Mouse (Mus musculus) myocyte (in vitro differentiated cells): ENCODE results near the gene Fcrl5. TPM values are rescaled to one million over a fixed set of nuclear protein-coding genes. Genes with fewer than 3 reads are reported as not detected.

Source experiments
- H3K27me3 ChIP-seq: one replicate; pipeline ENCODE4 v1.6.1; 2011; ENCODE audit not compliant: control insufficient read depth, insufficient read depth, insufficient read length
- H3K36me3 ChIP-seq: one replicate; pipeline ENCODE4 v1.6.1; 2011; ENCODE audit not compliant: control insufficient read depth, insufficient read depth
- H3K4me2 ChIP-seq: one replicate; pipeline ENCODE4 v1.6.1; 2011; ENCODE audit warnings: low read depth, control low read depth
- H3K4me3 ChIP-seq: one replicate; pipeline ENCODE4 v1.5.1; 2011; ENCODE audit warnings: mild to moderate bottlenecking, control low read depth, moderate library complexity
- H3K79me2 ChIP-seq: one replicate; pipeline ENCODE4 v1.6.1; 2011; ENCODE audit not compliant: control insufficient read depth, insufficient read depth
- H3ac ChIP-seq: one replicate; pipeline ENCODE4 v1.6.1; 2011; ENCODE audit not compliant: control insufficient read depth, insufficient read length
- CEBPB ChIP-seq: IDR thresholded peaks from 2 replicates; pipeline ENCODE4 v1.6.1; 2011; ENCODE audit warnings: mild to moderate bottlenecking, moderate library complexity; ENCODE audit not compliant: poor library complexity, insufficient read depth, severe bottlenecking
- E2F4 ChIP-seq: IDR thresholded peaks from one replicate; pipeline ENCODE4 v1.6.1; 2011; ENCODE audit warnings: mild to moderate bottlenecking, control low read depth, moderate library complexity; ENCODE audit not compliant: insufficient read depth
- MAX ChIP-seq: IDR thresholded peaks from one replicate; pipeline ENCODE4 v1.6.1; 2011; ENCODE audit warnings: low read depth, mild to moderate bottlenecking, control low read depth
- MYOD1 ChIP-seq, 3 experiments: IDR thresholded peaks; one replicate each; pipeline ENCODE4 v1.6.1; 2011; ENCODE audit warnings: control low read depth in 2 of 3, low read depth in 2 of 3, mild to moderate bottlenecking in 2 of 3, moderate library complexity in 1 of 3; ENCODE audit not compliant: insufficient read length in 2 of 3, control insufficient read depth in 1 of 3
- MYOG ChIP-seq, 3 experiments: IDR thresholded peaks; one replicate each; pipeline ENCODE4 v1.6.1; 2011; ENCODE audit warnings: control low read depth in 2 of 3, low read depth in 2 of 3, mild to moderate bottlenecking in 2 of 3; ENCODE audit not compliant: insufficient read length in 2 of 3, control insufficient read depth in 1 of 3, insufficient read depth in 1 of 3
- POLR2A ChIP-seq: IDR thresholded peaks from one replicate; pipeline ENCODE4 v1.6.1; 2011; ENCODE audit warnings: low read depth, mild to moderate bottlenecking, control low read depth, moderate library complexity; ENCODE audit not compliant: insufficient read length
- POLR2AphosphoS2 ChIP-seq: IDR thresholded peaks from one replicate; pipeline ENCODE4 v1.6.1; 2011; ENCODE audit warnings: low read depth, control low read depth; ENCODE audit not compliant: insufficient read length
- REST ChIP-seq: IDR thresholded peaks from one replicate; pipeline ENCODE4 v1.6.1; 2011; ENCODE audit warnings: mild to moderate bottlenecking, control low read depth, moderate library complexity; ENCODE audit not compliant: insufficient read depth, insufficient read length
- SRF ChIP-seq: IDR thresholded peaks from one replicate; pipeline ENCODE4 v1.6.1; 2011; ENCODE audit warnings: low read depth; ENCODE audit not compliant: control insufficient read depth, insufficient read length
- TCF12 ChIP-seq: IDR thresholded peaks from one replicate; pipeline ENCODE4 v1.6.1; 2011; ENCODE audit warnings: mild to moderate bottlenecking, control low read depth; ENCODE audit not compliant: poor library complexity, insufficient read depth, severe bottlenecking
- TCF3 ChIP-seq: IDR thresholded peaks from one replicate; pipeline ENCODE4 v1.6.1; 2011; ENCODE audit warnings: low read depth, control low read depth; ENCODE audit not compliant: insufficient read length
- USF1 ChIP-seq: IDR thresholded peaks from one replicate; pipeline ENCODE4 v1.6.1; 2011; ENCODE audit warnings: low read depth, mild to moderate bottlenecking, control low read depth, moderate library complexity
- polyA plus RNA-seq: library from polyadenylated mRNA; unstranded; fragments of >200 nt; fragmentation: generic; extraction: Trizol; gene quantifications from one replicate; pipeline ENCODE4 v1.2.1, GENCODE M21; 2012; ENCODE audit warnings: missing spikeins

Fcrl5 gene
- polyA plus RNA-seq, 1 experiment = not detected

DNA sequence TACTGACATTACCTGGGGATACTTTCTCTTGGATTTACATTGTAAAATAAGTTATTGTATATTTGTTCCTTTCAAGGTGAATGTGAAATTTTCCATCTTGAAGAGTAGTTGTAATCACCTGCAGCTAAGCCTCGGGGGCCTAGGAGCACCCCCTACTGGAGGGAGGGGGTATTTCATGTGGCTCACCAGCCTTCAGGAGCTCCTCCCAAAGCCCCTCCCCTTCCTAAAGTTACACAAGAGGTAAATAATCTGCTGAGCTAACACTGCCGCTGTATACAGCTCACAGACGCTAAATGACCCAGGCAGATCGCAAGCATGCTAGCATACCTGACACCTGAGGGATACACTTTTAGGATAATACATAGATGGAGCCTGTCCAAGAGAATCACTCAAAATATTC lies 27.4 kb upstream of the Fcrl5 start:
- TF ChIP-seq MYOG (IDR thresholded peaks at IDR 0.05; ENCODE audit: control insufficient read depth in 1 of 3, insufficient read depth in 1 of 3, insufficient read length in 2 of 3, low read depth in 2 of 3) (no peak), POLR2A (no peak), SRF (no peak), REST (no peak), USF1 (no peak), E2F4 (no peak), MYOD1 (IDR thresholded peaks at IDR 0.05; ENCODE audit: control insufficient read depth in 1 of 3, insufficient read length in 2 of 3, low read depth in 2 of 3) (no peak), TCF12 (no peak), CEBPB (no peak), MAX (no peak), TCF3 (no peak), POLR2AphosphoS2 (no peak)
- Histone ChIP-seq H3K4me2 (no peak overlapping the region), H3ac (no peak overlapping the region), H3K79me2 (no peaks in the 10 kb centered on the region), H3K4me3 (no peak overlapping the region), H3K27me3 (no peaks in the 10 kb centered on the region), H3K36me3 (no peaks in the 10 kb centered on the region)

DNA sequence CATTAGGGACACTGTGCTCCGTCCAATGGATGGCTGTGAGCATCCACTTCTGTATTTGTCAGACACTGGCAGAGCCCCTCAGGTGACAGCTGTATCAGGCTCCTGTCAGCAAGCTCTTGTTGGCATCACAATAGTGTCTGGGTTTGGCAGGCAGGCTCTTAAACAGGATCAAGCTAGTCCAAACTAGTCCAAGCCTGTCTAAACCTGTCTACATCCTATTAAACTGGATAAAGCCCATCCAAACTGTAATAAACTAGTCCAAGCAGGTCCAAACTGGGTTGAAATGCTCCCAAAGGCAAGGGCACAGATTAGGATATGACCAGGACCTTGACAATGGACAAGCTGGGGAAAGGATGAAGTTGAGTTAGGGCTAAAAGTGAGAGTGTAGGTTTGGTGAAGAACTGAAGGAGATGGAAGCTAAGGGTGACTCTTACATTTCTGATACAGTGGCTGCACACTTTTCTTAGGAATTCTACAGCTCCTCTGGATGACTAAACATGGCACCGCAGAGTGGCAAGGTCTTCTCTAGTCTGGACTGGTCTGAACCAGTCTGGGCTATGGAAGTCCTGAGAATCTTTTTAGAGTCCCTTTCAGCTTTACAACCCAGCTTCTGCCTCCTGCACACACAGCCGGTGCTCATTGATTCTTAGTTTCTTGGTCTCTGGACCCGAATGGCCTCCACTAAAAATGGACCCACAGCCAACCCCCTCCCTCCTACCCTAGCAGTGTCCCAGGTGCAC lies 26.2 kb upstream of the Fcrl5 start:
- Histone ChIP-seq H3K36me3 (no peaks in the 10 kb centered on the region), H3K4me3 (no peak overlapping the region), H3K27me3 (no peaks in the 10 kb centered on the region), H3ac (no peak overlapping the region), H3K79me2 (no peaks in the 10 kb centered on the region), H3K4me2 (no peak overlapping the region)
- TF ChIP-seq REST = no peak
- TF ChIP-seq MYOG (IDR thresholded peaks at IDR 0.05; ENCODE audit: control insufficient read depth in 1 of 3, insufficient read depth in 1 of 3, insufficient read length in 2 of 3, low read depth in 2 of 3) = no peak
- no peak for TF ChIP-seq E2F4
- TF ChIP-seq USF1 = no peak
- TF ChIP-seq MYOD1 (IDR thresholded peaks at IDR 0.05; ENCODE audit: control insufficient read depth in 1 of 3, insufficient read length in 2 of 3, low read depth in 2 of 3) = no peak
- TF ChIP-seq TCF12 = no peak
- TF ChIP-seq POLR2AphosphoS2 = no peak
- no peak for TF ChIP-seq CEBPB
- no peak for TF ChIP-seq TCF3
- no peak for TF ChIP-seq POLR2A
- no peak for TF ChIP-seq MAX
- TF ChIP-seq SRF = no peak

DNA sequence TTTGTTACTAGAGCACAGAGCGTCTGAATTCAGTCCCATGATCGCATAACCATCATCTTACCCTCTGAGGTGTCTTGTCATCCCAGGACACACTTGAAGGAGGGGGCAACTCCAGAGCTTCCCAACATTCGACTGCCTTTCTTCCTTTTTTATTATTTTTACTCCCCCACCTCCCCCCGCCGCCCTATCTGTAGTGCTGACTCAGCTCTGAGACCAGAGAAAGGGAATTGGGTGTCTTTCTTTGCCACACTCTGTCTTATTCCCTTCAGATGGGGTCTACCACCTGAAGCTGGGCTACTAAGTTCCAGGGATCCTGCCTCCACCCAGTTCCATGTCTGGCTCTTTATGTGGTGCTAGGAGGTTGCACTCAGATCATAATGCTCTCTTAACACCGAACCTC lies 25.0 kb upstream of the Fcrl5 start:
- H3K79me2 ChIP-seq = no peaks in the 10 kb centered on the region
- H3K27me3 ChIP-seq = no peaks in the 10 kb centered on the region
- H3K4me3 ChIP-seq = no peak overlapping the region
- no peak overlapping the region for H3K4me2 ChIP-seq
- H3ac ChIP-seq = no peak overlapping the region
- H3K36me3 ChIP-seq = no peaks in the 10 kb centered on the region
- no peak for TF ChIP-seq MAX
- no peak for TF ChIP-seq CEBPB
- TF ChIP-seq USF1 = no peak
- TF ChIP-seq TCF12 = no peak
- TF ChIP-seq POLR2AphosphoS2 = no peak
- TF ChIP-seq REST = no peak
- no peak for TF ChIP-seq MYOD1 (IDR thresholded peaks at IDR 0.05; ENCODE audit: control insufficient read depth in 1 of 3, insufficient read length in 2 of 3, low read depth in 2 of 3)
- TF ChIP-seq E2F4 = no peak
- TF ChIP-seq MYOG (IDR thresholded peaks at IDR 0.05; ENCODE audit: control insufficient read depth in 1 of 3, insufficient read depth in 1 of 3, insufficient read length in 2 of 3, low read depth in 2 of 3) = no peak
- TF ChIP-seq SRF = no peak
- no peak for TF ChIP-seq TCF3
- no peak for TF ChIP-seq POLR2A

DNA sequence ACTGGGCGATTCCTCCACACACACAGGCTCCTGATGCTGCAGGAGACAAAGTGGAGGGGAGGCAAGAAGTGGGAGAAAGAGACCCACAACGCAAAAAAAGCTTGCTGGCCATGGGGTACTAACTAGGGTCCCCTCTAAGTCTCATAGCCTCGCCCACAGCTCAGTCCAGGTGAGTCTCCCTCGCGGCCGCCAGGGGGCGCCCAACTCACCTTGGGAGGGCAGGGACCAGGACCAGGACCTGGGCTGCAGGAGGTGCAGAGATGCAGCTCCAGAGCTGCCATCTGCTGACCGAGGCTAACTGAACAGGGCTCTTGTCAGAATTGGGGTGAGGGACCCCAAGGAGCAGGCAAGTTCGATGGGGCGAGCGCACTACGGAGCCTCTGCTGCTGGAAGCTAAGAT lies 24.4 kb upstream of the Fcrl5 start:
- Histone ChIP-seq H3K36me3 (no peaks in the 10 kb centered on the region), H3ac (no peak overlapping the region), H3K79me2 (no peaks in the 10 kb centered on the region), H3K4me3 (no peak overlapping the region), H3K27me3 (no peaks in the 10 kb centered on the region), H3K4me2 (no peak overlapping the region)
- TF ChIP-seq POLR2A = no peak
- TF ChIP-seq SRF = no peak
- no peak for TF ChIP-seq USF1

DNA sequence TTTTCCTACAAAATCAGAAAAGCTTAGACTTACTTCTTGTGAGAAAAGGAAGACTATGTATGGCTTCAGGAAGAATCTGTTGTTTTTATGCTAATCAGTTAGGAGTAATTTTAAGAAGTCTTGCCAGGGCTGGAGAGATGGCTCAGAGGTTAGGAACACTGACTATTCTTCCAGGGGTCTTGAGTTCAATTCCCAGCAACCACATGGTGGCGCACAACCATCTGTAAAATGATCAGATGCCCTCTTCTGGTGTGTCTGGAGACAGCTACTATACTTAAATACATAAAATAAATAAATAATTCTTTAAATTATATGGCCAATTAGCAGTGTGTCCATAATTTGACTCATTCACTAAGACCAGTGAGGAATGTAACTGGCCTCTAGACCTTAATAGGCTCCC lies 14.9 kb upstream of the Fcrl5 start:
- TF ChIP-seq USF1 (no peak), TCF3 (no peak), MYOG (IDR thresholded peaks at IDR 0.05; ENCODE audit: control insufficient read depth in 1 of 3, insufficient read depth in 1 of 3, insufficient read length in 2 of 3, low read depth in 2 of 3) (no peak), REST (no peak), SRF (no peak), TCF12 (no peak), POLR2AphosphoS2 (no peak), POLR2A (no peak)
- Histone ChIP-seq H3K27me3 (no peaks in the 10 kb centered on the region), H3ac (no peak overlapping the region), H3K4me3 (no peak overlapping the region), H3K36me3 (no peaks in the 10 kb centered on the region), H3K4me2 (no peak overlapping the region), H3K79me2 (no peaks in the 10 kb centered on the region)
